Mouse (Mus musculus) layer of hippocampus, postnatal 10 days (tissue): ENCODE measurements around the gene Myo3b. TPM values are rescaled to one million over a fixed set of nuclear protein-coding genes. Genes with fewer than 3 reads are reported as not detected.

ENCODE experiments used
- DNase-seq, 2 experiments: peaks; one replicate each; pipeline ENCODE4 v3.0.0; 2021; ENCODE audit warnings: low spot score in 2 of 2
- total RNA-seq, 2 experiments: library from RNA; stranded (reverse); gene quantifications; 2 replicates each; pipeline ENCODE4 v1.2.3; 2021

Myo3b gene
- total RNA-seq, 2 experiments from 2014 or later, result 1.5 to 1.6 TPM

- DNase-seq, result no peak
Measured at GRCm38 (mm10) chr2:70347511-70347910, 308.6 kb downstream of the Myo3b start.

- no peak for DNase-seq
Measured at GRCm38 (mm10) chr2:70348793-70349553, 310.0 kb downstream of the Myo3b start.

- DNase-seq, result no peak
Measured at GRCm38 (mm10) chr2:70352435-70353165, 313.7 kb downstream of the Myo3b start.

- DNase-seq, result no peak
Measured at GRCm38 (mm10) chr2:70354056-70354455, 315.1 kb downstream of the Myo3b start.

GRCm38 (mm10) chr2:70355026-70355425 is 316.1 kb downstream of the Myo3b start:
- DNase-seq, result no peak

- DNase-seq, result no peak
Measured at GRCm38 (mm10) chr2:70369421-70369820, 330.5 kb downstream of the Myo3b start.

- no peak for DNase-seq
Measured at GRCm38 (mm10) chr2:70379341-70379740, 340.4 kb downstream of the Myo3b start.

GRCm38 (mm10) chr2:70379939-70380338 is 341.0 kb downstream of the Myo3b start:
- no peak for DNase-seq

GRCm38 (mm10) chr2:70388645-70389044 is 349.7 kb downstream of the Myo3b start:
- DNase-seq, result no peak

GRCm38 (mm10) chr2:70389162-70389561 is 350.2 kb downstream of the Myo3b start:
- DNase-seq, result no peak

GRCm38 (mm10) chr2:70397734-70398276 is 358.9 kb downstream of the Myo3b start:
- no peak for DNase-seq

GRCm38 (mm10) chr2:70399441-70400115 is 360.7 kb downstream of the Myo3b start:
- no peak for DNase-seq

GRCm38 (mm10) chr2:70400321-70400720 is 361.4 kb downstream of the Myo3b start:
- DNase-seq, result no peak

- no peak for DNase-seq
Measured at GRCm38 (mm10) chr2:70404301-70404700, 365.4 kb downstream of the Myo3b start.

- no peak for DNase-seq
Measured at GRCm38 (mm10) chr2:70406846-70407245, 367.9 kb downstream of the Myo3b start.

- DNase-seq, result no peak
Measured at GRCm38 (mm10) chr2:70407729-70408128, 368.8 kb downstream of the Myo3b start.

- peak; percentile 35 to 53 for DNase-seq
Measured at GRCm38 (mm10) chr2:70410298-70410885, 371.5 kb downstream of the Myo3b start.

GRCm38 (mm10) chr2:70412315-70412714 is 373.4 kb downstream of the Myo3b start:
- DNase-seq, result no peak

- no peak for DNase-seq
Measured at GRCm38 (mm10) chr2:70414386-70414785, 375.5 kb downstream of the Myo3b start.

- no peak for DNase-seq
Measured at GRCm38 (mm10) chr2:70415521-70415920, 376.6 kb downstream of the Myo3b start.

GRCm38 (mm10) chr2:70419336-70419735 is 380.4 kb downstream of the Myo3b start:
- DNase-seq, result no peak
